Mouse (Mus musculus): ENCODE measurements around the gene Def6. TPM values are rescaled to one million over a fixed set of nuclear protein-coding genes. Genes with fewer than 3 reads are reported as not detected.

Def6 gene
- 1 to 10 TPM; 1.4 to 1.5 TPM for total RNA-seq (2021)
- long read RNA-seq, experiment 1, partial matches to known transcripts: 0 of 4 reads
- long read RNA-seq, experiment 1, other reads (novel, unspliced or antisense): 0 of 4 reads
- long read RNA-seq, experiment 2, partial matches to known transcripts: 0 of 1 reads
- long read RNA-seq, experiment 2, other reads (novel, unspliced or antisense): 0 of 1 reads

DNA sequence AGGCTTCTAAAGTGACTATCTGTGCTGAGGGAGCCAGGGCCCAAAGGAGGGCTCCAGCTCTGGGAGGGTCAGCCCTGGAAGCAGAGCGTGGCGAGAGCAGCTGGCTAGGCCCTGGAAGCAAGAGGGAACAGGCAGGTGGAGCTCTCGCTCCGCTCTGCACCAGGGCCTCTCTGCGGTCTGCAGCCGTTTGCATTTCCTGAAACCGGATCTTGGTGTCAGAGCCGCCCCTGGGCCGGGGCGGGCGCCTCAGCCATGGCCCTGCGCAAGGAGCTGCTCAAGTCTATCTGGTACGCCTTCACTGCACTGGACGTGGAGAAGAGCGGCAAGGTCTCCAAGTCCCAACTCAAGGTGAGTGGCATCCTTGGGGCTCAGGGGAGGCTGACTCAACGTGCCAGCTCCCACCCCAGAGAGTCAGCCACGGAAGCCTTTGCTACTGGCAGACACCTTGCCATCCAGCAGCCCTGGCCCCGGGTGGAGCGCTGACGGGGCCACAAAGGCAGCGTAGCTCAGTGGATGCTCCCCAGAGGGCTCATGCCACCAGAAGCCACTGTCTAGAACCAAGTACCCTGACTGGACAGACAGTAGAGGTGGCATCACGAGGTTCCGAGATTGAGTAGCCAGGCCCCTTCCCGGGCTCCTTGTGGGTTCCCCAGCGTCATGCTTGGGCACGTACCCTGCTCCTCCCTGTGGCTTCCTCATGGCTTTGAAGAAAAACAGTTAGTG, at the start of gene Def6:
TSS of gene Def6 (plus strand) at position 188 of the 723 bp plus-strand sequence.
- peak; percentile 78 to 82 for DNase-seq

DNA sequence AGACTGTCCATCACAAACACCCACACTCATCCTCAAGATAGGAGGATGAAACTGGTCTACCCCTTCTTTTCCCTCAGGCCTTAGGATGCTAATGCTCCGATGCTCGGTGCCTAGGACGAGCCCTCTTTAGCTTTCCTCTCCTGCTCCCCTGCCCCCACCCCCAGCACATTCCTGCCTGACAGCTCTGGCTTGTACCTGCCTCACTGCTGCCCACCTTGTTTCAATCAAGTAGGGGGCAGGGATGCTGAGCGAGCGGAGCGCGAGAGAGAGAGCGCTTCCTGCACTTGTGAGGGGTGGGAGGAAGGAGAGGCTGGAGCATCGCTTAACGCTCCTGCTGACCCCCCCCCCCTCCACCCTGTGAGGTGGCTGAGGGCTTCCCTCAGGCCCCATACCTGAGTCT, 47.2 kb upstream of the Def6 start:
- no peak for DNase-seq

DNA sequence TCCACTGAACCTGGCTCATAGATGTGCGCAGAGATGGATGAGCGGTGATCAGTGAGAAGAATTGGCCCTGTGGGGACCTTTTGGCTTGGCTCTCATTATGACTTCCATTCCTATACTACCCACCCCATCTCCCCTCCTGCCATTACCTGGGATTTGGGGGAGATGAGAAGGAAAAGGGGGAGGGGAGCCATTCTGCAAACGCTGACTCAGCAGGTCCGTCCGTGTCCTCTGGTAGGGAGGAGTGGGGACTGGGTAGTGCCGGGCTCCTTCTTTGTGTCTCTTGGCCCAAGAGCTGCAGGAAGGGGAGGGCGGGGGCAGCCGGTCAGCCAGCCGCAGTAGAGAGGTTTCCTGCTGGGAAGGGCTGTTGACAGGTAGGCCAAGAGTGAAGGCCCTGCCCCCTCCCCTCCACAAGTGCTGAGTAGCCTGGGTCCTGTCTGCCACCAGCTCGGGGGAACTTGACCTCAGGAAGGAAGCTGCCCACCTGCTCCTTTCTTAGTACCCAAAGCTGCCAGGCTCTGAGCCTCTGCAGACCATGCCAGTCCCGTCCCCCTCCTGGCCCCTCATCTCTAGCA, 46.2 kb upstream of the Def6 start:
- DNase-seq: no peak

DNA sequence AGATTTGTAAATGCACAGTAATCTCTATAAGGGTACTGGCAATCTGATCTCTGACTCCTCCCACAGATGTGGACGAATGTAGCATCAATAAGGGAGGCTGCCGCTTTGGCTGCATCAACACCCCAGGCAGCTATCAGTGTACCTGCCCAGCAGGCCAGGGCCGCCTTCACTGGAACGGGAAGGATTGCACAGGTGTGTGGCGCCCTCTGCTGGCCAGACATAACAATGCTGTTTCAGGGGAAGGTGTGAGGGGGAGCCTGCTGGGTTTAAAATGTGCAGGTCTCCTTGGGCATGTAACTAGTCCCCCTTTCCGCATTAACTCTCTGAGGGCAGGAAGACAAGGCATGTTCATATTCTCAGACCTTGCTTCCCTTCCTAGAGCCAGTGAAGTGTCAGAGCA, 43.9 kb upstream of the Def6 start:
- peak; percentile 85 to 87 for DNase-seq

DNA sequence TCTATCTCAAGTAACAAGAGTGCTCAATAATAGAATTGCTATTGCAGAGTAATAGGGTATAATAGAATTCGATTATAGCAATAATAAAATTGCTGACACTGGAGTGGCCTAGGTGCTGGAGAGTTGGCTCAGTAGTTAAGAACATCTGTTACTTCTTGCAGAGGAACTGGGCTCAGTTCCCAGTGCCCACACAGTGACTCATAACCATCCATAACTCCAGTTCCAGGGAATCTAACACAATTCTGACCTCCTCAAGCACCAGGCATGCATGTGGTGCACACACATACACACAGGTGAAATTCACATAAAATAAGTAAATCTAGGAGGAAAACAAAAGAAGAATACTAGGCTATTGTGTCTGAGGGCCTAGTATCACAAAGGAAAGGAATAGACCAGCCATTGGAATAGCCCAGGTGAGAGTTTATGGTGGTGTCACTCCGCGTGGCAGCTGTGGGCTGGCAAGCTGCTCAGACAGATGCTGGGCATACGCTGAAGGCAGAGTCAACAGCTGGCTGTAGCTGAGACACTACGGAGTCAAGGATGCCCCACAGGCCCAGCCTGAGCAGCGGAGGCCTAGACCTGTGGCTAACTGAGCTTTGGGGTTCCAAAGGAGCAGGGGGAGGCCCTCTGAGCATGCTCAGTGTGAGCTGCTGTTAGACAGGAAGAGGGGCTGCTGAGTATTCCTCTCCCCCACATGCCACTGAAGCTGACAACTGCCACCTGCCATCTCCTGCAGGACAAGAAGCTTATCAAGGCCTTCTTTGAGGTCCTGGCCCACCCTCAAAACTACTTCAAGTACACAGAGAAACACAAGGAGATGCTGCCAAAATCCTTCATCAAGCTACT, 36.9 kb upstream of the Def6 start:
- DNase-seq: peak; percentile 71 to 73

DNA sequence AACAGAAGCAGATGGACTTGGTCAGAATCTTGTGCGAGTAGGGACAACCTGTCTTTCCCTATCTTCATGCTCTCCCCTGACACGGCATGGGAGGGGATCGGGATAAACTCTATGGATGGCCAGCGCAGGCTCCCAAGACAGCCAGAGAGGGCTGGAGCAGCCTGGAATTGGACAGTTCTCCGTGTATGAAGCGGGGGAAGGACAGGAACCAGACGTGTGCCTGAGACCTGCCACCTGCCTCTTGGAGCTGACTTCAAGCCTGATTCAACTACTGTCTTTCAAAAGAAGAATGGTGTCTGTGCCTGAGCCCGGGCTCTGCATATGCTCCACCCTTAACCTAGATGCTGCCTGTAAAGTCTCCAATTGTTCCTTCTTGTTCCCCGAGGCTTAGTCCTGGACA, 34.9 kb upstream of the Def6 start:
- no peak for DNase-seq

DNA sequence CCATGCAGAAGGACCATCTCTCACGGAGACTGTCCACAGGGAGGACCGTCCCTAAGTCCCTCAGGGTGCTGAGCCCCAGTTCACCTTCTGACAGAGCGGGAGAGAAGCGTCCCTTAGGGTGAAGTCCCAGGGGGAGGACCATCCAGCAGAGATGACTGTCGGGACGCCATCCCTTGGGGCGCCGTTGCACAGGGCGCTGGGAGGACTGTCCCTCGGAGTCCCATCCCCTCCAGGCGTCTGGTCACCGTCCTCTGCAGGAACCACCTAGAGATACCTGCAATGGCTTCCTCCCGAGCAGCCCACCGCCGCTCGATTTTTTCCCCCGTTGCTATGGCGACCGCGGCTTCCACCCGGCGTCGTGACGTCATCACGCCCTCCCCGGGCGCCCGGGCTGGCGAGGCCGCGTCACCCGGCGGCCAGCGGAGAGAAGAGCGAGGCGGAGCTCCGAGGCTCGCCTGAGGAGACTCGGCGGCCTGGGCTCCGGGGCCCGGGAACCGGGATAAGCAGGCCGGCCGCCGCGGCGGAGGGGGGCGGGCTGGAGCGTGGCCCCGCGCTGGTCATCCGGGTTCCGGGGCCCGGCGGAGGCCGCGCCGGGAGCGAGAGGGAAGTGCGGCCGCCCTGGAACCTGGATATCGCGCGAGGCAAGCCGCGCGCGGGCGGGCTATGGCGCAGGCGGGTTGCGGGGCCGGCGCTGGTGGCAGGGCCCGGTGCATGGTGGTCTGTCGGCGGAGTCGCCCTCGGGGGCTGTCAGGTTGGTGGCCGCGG, 30.6 kb upstream of the Def6 start, which contains the start of gene Zfp523:
TSS of gene Zfp523 (plus strand) at position 355 of the 765 bp plus-strand sequence.
- DNase-seq: peak; percentile 91 to 95

DNA sequence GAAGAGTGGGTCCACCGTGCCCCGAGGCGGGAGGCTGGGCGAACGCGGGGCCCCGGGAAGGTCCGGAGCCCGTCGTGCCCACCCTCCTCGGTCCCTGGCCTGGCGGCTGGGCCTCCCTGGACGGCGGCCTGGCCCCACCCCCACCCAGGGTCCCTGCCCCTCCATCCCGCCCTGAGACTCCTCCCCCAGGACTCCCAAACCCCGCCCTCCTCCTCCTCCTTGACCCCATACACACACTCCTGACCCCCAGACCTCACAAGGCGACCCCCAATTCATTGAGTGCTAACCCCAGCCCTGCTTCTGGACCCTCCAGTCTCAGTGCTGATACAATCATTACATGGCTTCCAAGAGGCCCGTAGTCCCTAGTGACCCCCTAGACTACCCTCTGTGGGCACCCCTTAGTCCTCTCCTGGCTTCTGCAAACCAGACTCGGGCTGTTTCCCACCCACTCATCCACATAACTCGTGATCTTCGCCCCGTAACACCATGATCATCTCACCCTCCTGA, 30.0 kb upstream of the Def6 start:
- DNase-seq: peak in 1 of 2 experiments; percentile 77

DNA sequence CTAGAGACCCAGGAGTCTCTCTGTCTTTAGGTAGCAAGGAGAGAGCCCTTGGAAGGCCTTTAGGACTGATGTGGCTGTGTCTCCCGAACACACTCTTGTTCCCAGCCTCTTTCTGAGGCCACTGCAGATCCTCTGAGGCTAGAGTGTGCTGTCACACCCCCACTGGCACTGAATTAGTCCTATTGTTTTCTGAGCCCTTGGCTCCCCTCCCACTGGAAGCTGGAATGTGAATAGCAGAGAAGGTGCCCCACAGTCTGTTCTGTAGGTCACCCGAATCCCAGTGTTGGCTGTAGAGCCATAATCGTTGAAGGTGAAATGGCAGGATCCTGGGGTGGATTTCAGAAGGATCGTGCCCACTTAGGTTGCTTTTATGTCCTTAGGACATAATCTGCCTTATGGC, 27.2 kb upstream of the Def6 start:
- DNase-seq: no peak

DNA sequence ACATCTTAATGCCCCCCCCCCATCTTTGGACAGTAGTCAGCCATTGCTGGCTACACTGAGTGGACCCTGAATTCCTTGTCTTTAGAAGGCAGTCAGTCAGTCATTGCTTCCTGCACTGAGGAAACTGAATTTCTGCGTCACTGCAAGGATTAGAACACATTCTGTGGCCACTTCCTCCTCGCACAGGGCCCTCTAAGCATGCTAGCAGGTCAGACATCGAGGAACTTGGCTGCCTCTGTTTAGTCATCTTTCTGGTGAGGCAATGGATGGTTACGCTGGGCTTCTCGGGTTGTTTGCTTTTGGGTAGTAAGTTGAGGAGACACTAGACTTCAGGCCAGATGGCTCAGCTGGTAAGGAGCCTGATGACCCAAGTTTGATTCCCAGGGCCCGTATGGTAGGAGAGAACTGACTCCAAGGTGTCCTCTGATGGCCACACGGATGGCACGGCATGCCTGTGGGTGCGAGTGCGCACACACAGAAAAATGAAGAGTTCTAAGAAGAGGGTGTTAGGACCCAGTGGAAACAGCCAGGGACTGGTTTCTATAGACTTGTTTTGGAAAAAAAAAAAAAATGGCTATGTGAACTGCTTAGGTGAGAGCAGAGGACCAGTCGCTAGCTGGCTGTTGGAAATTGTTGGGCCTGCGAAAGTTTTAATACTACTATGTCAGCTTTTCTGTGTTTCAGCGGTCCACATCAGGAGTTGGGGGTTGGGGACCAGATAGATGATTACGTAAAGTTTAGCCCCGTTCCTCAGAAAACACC, 26.6 kb upstream of the Def6 start:
- DNase-seq: no peak

DNA sequence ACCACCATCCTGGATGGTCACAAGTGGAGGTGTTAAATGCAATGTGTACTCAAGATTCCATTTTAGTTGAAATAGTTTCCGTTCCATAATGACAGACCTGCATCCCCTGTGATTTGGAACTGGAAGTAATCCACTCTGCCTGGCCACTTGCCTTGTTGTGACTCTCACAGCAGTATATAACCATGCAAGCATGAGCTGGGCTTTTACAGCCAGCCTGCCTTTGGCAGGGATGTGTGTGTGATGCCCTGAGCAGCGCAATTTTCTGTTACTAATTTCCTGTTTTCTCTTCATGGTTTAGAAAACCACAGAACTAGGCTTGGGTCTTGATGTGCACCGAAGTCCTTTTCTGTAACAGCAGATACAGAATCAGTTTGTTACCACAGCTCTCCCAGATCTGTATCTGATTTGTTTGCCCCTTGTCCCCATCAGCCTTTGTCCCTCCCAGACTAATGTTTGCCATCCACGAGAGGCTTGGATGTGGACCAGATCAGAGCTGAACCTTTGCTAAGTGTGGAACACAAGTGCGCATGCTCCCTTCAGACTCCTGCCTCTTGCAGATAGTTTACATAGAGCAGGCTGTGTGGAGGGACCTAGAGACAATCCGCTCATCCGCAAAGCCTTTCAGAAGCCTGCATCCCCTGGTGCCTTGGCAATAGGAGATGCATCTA, 22.5 kb upstream of the Def6 start:
- no peak for DNase-seq

DNA sequence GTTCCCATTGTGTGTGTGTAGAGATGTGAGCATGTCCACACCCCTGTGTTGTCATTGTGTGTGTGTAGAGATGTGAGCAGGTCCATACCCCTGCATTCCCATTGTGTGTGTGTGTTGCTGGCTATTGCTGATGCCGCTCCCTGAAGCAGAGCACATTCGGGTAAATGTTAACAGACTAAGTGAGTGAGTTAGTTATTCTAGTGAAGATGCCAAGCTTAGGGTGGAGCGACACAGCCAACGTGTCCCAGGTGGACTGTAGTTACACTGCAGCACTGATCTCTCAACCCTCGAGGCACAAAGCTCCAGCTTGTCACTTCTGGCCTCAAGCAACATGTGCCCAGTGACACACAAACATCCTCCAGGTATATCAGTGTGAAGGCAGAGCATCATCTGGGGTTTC, 19.3 kb upstream of the Def6 start:
- no peak for DNase-seq

DNA sequence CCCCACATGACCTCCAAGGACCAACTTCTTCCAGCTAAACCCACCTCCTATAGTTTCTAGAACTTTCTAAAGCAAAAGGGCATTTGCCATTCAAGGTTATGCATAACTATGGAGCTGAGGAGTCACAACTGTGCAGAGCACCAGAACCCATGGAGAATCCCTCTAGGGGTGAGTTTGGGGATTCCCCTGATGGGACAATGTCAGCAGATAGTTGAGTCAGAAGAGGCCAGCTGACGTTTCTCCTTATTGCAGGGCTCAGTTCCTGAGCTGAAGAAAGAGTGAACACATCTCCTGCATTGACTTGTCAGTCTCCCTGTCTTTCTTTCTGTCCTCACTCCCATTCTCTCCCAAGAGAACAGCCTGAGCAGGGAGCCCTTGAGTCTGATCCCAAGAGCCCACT, 14.8 kb upstream of the Def6 start:
- no peak for DNase-seq

DNA sequence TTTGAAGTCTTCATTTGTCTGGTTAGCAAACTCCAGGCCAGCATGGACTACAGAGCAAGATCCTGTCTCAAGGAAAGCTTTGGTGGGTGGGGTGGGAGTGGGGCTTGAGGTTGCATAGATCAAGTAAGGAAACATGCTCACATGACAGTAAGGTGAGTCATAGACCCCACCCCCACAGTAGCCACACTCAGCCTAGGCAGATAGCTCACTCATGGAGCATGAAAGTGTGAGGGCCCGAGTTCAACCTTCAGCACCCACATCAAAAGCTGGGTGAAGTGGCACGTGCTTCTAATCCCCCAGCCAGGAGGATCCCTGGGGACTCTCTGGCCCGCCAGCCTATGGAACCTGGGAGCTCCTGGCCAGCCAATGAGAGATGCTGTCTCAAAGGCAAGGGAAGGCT, 14.0 kb upstream of the Def6 start:
- DNase-seq: peak in 1 of 2 experiments; percentile 33

DNA sequence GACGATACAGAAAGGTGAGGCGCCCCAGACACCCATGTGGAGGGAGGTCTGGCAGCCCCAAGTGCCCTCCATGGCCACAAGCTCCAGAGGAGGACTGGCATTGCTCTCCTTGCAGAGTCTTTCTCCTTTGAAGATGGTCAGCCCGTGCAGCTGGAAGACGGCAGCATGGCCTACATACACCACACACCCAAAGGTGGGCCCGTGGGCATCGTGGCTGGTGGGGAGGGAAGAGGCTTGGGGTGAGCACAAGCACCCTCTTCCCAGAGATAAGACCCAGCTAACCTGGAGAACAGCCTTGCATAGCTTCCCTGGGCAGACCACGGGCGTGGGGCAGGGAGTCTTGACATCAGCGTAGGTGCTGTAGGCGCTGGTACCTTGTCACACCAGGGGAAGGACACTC, 12.5 kb upstream of the Def6 start:
- DNase-seq: no peak

DNA sequence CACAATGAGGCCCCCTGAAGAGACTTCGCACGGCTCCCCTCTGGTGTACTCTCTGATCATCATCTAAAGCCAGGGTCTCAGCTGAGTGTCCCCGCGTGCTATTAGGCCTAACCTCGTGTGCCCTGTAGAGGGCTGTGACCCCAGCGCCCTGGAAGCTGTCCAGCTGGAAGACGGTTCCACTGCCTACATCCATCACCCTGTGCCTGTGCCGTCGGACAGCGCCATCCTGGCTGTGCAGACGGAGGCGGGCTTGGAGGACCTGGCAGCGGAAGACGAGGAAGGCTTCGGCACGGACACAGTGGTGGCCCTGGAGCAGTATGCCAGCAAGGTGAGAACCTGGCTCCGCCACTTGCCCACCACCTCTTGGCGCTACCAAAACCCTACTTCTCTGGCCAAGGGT, 9.9 kb upstream of the Def6 start:
- DNase-seq: peak; percentile 33 to 55

DNA sequence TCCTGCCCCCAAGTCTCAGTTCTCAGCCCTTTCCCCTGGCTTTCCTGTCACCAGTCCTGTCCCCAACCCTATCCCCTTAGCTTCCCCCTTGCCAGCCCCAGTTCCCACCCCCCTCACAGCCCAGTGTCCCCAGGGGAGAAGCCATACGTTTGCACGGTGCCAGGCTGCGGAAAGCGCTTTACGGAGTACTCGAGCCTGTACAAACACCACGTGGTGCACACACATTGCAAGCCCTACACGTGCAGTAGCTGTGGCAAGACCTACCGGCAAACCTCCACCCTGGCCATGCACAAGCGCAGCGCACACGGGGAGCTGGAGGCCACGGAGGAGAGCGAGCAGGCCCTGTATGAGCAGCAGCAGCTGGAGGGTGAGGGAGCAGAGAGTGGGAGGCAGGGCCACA, 5.6 kb upstream of the Def6 start:
- DNase-seq: no peak

DNA sequence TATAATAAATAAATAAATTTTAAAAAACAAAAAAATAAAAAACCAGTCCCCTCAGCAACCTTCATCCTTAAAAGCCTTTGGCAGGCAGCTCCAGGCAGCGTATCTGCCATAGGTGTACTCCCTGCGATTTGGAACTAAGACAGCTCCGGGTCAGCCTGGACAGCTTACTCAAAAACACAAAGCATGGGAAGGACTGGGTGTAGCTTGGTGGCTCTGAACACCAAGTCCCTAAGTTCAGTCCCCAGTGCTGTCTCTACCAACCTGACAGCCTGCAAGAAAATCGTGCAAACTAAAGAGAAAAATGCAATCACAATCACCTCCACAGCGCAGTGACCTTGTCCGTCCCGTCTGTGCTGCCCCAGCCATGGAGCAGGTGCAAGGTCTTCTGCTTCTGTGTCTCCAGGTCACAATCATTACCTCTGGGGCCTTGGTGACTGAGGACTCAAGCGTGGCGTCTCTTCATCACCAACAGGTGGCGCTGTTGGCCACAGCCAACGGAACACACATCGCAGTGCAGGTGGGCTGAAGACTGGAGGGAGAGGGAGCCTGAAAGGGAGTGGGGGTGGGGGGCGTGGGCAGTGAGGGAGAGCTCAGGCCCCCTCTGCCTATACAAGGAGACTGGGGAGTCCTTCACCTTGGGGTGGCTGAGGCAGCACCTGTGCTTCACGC, 3.4 kb upstream of the Def6 start:
- peak; percentile 39 to 60 for DNase-seq

DNA sequence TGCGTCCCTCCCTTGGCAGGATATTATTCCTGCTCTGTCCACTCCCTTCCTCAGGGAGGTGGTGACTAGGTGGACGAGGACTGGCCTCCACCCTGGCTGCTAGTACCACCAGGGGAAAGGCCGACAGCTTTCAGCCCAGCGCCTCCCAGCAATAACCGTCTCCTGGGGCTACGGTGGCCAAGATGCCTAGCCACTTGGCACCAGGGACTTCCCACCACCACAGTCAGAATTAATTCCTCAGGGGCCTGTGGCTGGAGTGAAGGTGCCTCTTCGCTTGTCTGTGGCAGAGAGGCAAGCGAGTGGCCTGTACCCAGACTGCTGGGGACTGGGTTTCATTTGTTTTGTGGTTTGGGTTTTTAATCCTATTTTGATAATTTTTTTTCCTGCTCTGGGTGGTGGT, 2.1 kb upstream of the Def6 start:
- no peak for DNase-seq

DNA sequence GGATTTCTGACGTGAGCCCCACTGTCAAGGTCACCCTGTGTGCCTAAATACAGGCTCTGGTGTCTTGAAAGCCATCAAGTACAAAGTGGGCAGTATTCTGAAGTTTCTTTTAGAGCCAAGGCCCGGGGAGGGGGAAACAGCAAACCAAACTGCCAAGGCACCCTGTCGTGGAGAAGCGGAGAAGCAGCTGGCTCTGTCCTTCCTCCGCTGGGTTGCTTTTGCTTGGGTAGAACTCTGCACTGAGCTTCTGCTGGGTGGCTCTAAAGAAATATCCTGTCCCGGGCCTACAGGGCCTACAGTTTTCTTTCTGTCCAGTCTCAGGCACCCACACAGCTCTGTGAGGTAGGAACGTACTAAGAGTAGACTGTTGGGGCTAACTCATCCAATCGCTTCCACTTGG, 486 bp upstream of the Def6 start:
- DNase-seq: peak in 1 of 2 experiments; percentile 28

Data from adrenal gland, postnatal 36 days (tissue).